Mouse (Mus musculus): ENCODE measurements around the gene Suco.

The Suco gene

GRCm38 (mm10) chr1:161788339-161788738 lies 88.1 kb downstream of the Suco start, which contains the start of gene Fasl:
Gene Fasl, minus strand, starts transcription at chr1:161788495.
- no peak for DNase-seq (ENCODE audit: low spot score)

GRCm38 (mm10) chr1:161782725-161783124 lies 93.8 kb downstream of the Suco start:
- no peak for DNase-seq (ENCODE audit: low spot score)

- no peak for DNase-seq (ENCODE audit: low spot score)
These were observed 94.9 kb downstream of the Suco start for GRCm38 (mm10) chr1:161781594-161781993.

GRCm38 (mm10) chr1:161779057-161779456 lies 97.4 kb downstream of the Suco start:
- no peak for DNase-seq (ENCODE audit: low spot score)

GRCm38 (mm10) chr1:161775151-161775550 lies 101.3 kb downstream of the Suco start:
- DNase-seq (ENCODE audit: low spot score): no peak

- DNase-seq (ENCODE audit: low spot score): no peak
These were observed 105.2 kb downstream of the Suco start for GRCm38 (mm10) chr1:161771293-161771692.

GRCm38 (mm10) chr1:161769329-161769728 lies 107.2 kb downstream of the Suco start:
- DNase-seq (ENCODE audit: low spot score): no peak

GRCm38 (mm10) chr1:161767101-161767524 lies 109.4 kb downstream of the Suco start:
- DNase-seq (ENCODE audit: low spot score): no peak

- DNase-seq (ENCODE audit: low spot score): no peak
These were observed 109.8 kb downstream of the Suco start for GRCm38 (mm10) chr1:161766656-161767055.

Data from layer of hippocampus, adult 9-10 months (tissue).